Mouse (Mus musculus) forelimb bud, embryonic 11.5 days (tissue): ENCODE data around the gene Ss18l2.

Source experiments
- DNase-seq: peaks from one replicate; pipeline ENCODE4 v3.0.0-alpha.2; 2012; ENCODE audit warnings: low read depth, low spot score

The Ss18l2 gene

GRCm38 (mm10) chr9:121759091-121760081 lies 49.3 kb downstream of the Ss18l2 start, which contains the start of gene Zfp651:
Zfp651 (plus strand) TSS chr9:121759330.
- DNase-seq, result peak; percentile 70

- peak; percentile 86 for DNase-seq
These were observed 50.4 kb downstream of the Ss18l2 start for GRCm38 (mm10) chr9:121760271-121761090.

- DNase-seq, result no peak
These were observed 51.0 kb downstream of the Ss18l2 start for GRCm38 (mm10) chr9:121761091-121761665.

GRCm38 (mm10) chr9:121761787-121762186 lies 51.7 kb downstream of the Ss18l2 start:
- no peak for DNase-seq

- no peak for DNase-seq
These were observed 52.1 kb downstream of the Ss18l2 start for GRCm38 (mm10) chr9:121762248-121762647.

- DNase-seq, result no peak
These were observed 52.6 kb downstream of the Ss18l2 start for GRCm38 (mm10) chr9:121762761-121763160.
